Mouse (Mus musculus): ENCODE measurements around the gene Gm11096.

Gene Gm11096

DNA sequence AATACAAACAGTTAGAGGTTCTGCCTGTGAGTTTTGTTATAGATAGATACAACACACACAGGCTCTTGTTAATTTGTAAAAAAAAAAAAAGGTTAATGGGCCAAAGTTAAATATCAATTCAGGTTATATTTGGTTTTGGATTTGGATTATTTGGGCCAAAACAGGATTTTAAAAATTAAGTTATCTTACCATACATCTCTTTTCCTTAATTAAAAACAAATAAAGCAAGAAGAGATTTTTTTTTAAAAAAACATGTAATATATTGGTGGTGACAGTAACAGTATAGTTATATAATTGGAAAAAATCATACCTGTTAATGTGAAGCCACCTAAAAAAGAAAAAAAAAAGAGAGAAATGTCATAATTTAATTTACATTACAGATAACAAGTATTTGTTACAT, at the start of gene Gm11096:
Gm11096 (plus strand) TSS at position 301 of the 400 bp plus-strand sequence.
- no peak for DNase-seq (ENCODE audit: low spot score)

DNA sequence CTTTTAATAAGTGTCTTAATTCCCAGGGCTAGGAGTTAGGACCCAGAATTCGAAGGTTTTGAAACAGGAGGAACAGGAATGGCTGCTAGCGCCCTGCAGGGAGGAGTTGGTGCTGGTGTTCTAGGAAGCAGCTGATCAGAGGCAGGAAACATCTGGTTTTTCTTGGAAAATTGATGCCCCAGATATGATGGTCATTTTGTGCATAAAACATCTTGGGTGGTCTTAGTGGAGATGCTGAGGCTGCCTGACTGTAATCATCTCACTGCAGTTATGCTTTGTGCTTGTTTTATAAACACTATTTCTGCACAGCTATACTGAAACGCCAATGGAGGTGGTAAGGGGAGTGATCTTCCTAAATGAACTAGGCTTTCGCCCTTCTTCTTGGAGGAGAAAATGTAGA, 48.5 kb upstream of the Gm11096 start:
- DNase-seq (ENCODE audit: low spot score) = no peak

DNA sequence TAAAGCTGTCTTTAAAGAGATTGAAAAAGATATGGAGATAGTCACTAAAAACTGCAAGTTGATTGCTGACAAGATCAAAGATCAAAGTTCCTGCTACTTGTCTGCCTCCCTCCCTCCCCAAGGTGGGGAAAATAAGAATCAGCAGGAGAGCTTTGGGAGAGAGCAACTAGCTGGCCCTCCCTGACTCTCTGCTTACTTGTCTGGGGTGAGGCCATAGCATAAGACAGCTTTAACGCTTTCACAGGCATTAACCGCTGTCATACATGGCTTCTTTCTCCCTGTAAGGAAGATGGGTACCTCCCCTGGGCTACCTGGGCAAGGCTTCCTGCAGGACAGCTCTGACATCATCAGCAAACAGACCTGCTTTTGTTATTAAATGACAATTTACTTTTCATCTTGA, 47.4 kb upstream of the Gm11096 start:
- DNase-seq (ENCODE audit: low spot score) = no peak

DNA sequence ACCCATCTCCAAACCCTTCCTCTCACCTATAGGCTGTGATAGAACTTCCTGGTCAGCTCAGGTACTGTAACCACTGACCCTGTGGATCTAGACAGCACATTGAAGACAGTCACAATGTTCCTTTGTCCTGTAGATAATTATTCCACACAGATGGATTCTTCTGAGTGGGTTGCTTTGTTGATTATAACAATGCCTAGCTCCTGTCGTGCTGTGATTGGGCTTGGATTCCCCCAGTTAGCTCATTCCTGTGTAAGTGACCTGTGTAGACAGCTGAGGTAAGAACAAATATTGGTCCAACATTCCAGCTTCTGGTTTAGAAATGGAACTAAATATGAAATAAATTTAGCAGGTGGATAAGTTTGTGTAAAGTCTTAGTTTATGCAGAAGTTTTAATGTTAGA, 44.1 kb upstream of the Gm11096 start:
- no peak for DNase-seq (ENCODE audit: low spot score)

DNA sequence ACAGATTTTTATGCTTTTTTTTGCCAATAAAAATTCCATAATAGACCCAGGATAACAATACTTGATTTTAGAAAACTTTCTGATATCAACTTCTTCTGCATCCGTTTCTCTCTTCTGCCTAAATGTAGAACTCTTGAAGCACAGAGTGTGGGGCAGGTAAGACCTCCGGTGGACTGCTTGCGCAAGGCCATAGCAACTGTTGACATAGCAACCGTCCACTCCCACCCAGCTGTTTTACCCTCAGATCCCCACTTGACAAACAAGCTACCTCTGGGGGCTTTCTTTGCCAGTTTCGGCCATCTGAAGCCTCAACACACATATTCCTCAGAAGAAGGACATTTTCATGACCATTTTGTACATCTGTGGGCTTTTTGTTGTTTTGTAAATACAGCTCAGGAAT, 41.2 kb upstream of the Gm11096 start:
- peak; percentile 25 for DNase-seq (ENCODE audit: low spot score)

DNA sequence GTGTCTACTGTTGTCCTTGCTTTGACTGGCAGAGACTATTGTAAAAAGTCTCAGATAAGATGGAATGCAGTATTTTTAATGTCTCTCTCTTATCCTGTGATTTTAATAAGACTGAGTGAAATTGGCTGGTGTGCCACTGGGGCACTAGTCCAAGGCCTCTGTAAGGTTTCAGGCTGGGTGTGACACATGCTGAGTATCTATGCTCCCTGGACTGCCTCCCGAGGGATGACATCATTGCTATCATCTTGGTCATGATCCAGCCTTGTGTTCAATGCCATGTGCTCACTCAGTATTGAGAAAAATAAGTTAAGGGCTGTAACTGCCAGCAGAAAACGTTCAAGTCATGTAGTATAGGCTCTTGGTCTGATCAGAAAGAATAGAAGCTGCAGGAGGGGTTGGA, 38.9 kb upstream of the Gm11096 start:
- DNase-seq (ENCODE audit: low spot score) = no peak

DNA sequence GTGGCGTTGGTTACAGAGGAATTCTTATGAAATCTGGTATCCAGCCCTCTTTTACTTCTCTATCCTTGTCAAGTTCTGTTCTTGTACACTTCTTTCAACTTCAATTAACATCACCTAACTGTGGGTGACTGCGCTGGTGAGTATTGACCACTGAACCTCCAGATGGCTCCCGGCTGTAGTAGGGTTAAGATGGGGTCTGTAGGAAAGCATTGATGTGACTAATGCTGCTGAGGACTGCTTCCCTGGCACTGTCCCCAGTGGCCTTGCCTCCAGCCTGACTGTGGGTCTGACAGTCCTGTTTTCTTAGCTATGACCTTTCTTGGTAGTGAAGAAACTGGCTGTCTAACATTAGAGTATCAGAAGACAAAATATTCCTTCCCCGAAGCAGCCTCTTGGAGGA, 38.4 kb upstream of the Gm11096 start:
- no peak for DNase-seq (ENCODE audit: low spot score)

DNA sequence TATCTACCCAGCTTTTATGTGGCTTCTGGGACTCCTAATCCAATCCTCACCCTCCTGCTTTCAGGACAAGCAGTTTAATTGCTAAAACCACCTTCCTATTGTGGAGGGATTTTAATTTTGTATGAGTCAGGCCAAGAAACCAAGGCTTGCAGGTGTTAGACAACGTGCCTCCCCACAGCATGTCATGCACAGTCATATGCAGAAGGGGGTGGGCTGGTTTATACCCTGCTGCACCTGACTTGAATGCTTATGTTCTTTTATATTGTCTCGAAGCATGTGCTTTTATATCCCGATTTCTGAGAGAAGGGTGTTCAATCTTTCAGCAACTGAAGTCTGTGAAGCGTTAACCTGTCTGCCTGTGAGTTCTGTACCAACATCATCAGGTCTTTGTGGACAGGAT, 37.3 kb upstream of the Gm11096 start:
- DNase-seq (ENCODE audit: low spot score) = no peak

DNA sequence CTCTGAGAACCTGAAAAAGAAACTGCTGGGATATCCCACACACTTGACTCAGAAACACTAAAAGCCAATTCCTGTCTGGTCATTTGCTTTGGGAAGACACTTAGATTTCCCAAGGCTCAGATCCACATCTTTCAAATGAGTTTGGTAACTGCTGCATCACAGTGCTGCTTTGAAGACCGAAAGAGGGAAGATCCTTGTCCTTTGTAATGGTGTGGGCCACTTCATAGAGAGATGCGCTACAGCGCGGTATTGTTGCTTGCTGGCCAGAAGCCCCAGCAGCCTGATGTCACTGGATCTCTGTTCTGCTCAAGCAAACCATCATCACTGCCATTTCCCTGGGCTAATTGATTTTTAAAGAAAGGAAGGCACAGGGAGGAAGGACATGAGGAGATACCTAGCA, 28.8 kb upstream of the Gm11096 start:
- no peak for DNase-seq (ENCODE audit: low spot score)

DNA sequence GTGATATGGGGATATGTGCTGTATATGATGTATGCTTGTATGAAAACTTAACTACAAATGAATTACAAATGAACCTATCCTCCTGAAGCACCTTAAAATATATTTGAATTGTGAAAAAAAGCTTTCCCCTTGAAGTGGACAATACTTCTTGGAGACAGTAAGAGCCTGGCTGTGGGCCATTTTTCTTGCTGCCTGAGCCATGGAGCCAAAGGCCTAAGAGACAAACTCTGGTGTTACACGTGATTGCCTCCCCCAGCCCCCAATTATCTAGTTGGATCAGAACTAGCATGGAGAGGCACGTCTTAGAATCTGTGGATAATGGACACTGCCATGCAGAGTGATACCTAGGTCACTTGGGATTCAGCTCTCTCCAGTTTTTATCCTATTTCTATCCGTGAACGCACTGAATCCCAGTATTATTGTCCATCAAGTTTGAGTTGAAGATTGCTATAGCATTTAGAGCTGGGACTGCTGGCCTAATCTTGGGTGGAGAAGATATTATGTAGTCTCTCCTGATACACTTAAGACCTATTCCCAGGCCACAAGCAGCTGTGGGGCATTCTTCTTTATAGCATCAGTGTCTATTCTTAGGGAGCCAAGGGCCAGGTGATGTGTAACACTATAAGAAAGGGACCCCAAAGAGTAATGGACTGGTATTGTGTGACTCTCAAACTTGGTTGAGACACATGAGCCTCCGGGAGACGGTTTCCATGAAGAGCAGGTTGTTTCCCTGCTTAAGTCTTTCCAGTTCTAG, 25.0 kb upstream of the Gm11096 start:
- DNase-seq (ENCODE audit: low spot score) = no peak

DNA sequence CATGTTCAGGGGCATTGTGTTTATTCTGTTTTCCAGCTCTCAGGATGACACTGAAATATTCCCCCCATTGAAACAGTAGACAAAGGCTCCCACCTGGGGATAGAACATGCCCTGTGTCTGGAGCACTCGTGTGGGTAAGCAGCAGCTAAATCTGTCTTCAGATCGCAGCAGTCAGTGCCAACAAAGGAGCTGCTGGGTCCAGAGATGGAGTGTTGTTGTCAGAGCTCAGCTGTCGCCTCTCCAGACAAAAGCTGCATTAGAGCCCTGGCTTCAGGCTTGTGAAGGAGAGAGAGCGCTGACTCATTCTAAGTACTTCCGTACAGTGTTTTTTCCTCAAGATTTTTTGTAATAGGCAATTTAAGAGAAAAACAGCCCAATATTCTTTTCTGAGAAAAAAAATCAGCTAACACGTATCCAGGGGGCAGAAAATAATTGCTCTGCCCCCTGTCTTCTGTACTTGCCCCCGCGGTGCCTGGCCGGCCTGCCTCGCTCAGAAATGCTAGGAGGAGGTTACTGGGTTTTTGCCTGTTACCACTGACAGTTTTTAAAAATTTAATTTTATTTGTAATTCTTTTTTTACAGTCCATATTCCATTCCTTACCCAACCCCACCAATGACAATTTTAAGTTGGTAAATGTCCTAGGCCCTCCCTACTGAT, 21.6 kb upstream of the Gm11096 start:
- peak; percentile 58 for DNase-seq (ENCODE audit: low spot score)

DNA sequence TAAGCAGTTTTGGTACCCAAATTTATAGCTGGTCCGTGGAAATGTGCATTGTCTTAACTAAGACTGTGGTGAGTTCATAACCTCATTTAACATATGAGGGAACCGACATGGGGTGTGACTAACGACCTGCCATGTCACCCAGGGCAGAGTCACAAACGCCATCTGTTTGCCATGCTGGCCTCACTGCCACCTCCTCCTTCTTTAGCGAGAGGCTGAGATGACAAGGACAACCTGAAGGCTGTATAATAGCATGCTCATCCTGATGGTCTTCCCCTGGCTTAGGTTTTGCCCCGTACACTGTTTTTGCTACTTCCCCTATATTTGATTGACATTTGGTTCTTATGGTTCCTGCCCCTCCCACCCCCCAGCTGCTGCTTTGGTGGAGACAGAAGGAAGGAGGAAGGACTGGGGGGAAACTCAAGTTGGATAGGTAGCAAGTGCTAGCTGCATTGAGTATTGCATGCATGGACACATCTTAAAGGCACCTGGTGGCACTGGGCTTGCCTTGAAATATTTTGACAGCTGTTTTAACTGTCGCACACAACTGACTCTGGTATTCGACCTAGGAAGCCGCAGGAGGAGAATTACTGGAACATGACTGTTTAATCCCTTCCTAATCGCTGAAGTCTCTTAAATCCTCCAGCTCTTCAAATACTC, 17.2 kb upstream of the Gm11096 start:
- DNase-seq (ENCODE audit: low spot score) = peak; percentile 12

DNA sequence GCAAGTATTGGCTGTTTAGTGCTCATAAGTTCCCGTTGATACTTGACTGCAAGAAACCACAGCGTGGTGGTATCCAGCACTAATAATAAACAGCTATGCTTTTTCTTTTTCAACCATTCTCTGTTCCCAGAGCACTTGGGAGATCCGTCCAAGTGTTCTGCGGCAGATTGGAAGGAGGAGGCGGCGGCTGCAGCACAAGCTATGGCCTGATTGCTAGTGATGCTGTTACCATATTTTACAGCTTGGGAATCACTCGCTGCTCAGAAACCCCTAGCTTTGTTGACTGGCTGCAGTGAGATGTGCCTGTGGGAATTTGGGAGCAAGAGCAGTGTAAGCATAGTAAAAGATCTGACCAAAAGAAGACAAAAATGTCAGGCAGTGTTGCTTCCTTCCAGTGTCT, 14.3 kb upstream of the Gm11096 start:
- no peak for DNase-seq (ENCODE audit: low spot score)

DNA sequence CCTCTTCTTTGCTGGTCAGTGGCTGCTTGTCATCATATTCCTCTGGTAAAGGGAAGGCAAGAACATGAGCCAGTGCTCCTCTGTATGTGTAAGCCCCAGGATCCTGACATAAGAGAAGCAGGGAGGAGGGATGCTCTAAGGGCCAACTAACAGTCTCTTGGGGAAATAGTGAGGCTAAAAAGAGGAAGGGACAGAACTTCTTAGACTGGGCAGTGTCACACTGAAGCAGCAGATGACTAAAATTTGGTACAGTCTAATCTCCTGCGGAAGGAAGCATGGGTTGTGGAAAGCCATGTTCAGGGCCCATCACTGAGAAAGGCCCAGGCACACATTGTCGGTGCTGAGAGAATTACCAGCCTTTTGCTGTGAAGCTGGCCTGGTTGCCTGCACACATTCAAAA, 8.8 kb upstream of the Gm11096 start:
- DNase-seq (ENCODE audit: low spot score) = no peak

DNA sequence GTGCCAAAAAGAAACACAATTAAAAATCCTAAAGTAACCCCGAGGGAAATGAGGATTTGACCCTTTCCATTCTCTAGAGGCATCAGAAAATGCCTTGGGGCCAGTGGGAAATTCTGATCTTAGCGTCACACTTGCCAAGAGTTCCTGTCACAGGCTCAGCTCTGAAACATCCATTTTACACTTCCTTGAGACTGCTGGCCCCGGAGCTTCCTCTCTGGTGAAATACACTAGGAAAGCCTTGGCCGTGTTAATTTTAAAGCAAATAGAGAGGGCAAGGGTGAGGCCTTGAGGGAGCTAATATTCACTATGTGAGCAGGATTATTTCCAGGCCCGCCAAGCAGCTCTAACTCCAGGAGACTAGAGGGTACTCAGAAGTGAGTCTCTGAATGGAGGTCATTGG, 8.4 kb upstream of the Gm11096 start:
- peak; percentile 33 for DNase-seq (ENCODE audit: low spot score)

DNA sequence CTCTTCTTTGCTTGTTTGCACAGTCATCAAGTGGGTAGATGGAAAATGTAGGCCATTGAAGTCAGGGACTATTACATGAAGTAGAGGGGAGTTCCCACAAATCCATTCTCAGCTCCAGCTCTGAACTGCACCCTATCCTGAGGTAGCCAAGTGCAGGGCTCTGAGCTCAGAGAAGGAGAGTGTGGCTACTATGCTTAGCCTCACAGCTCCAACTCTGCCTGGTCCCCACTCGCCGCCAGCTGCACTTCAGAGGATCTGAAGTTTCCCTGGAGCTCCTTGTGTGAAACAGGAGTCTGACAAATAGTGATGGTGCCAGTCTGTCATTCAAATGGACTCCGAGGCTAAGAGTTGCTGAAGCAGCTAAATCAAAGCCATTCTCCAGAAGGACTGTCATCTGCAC, 13.7 kb downstream of the Gm11096 start:
- DNase-seq (ENCODE audit: low spot score) = no peak

DNA sequence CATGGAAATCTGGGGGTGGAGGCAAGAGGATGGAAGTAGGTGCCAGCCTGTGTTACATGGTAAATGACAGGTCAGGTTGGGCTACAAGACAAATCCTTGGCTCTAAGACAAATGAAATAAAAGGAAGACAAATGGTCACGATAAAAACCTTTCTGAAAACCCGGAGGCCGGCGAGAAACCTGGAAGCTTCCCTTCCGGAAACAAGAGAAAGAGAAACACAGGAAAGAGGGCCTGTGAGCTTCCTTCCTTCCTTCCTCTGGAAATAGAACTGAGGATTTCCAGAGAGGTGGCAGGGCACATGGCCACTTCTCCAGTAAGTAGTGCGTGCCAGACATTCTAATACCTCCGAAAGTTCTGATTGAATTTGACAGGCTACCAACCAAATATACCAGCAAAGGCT, 14.4 kb downstream of the Gm11096 start:
- DNase-seq (ENCODE audit: low spot score) = no peak

DNA sequence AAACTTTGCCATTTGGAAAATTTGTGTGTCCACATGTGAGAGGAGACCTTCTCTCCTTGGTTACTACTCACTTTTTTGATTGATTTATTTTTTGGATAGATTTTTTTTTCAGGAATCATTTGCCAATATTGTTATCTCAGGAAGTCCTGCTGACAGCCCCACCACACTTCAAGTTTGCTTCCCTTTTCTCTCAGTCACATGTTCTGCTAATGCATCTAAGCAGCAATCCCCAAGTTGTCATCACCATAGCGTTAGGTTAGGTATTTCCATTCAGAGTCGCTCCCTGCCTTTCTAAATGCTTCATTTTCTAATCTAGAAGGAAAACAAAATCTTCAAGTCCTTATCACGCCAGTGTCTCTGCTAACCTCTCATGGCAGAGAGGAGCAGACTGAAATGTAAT, 17.8 kb downstream of the Gm11096 start:
- DNase-seq (ENCODE audit: low spot score) = no peak

DNA sequence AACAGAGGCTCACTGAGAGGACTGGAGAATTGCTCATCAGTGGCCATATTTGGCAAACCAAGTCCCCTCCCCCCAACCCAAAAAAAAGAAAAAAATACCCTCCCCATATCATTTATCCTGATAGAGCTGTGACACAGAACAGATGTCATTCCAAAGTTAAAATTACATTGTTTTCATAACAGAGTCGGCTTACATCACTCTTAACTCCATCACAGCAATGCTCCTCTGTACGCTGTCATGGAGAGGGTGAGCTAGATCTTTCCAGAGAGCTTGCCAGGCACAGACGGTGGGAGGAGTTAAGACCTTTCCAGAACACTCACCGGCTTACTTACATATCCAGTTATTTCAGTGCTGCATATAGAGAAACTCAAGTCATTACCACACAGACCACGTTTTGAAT, 27.4 kb downstream of the Gm11096 start:
- DNase-seq (ENCODE audit: low spot score) = no peak

DNA sequence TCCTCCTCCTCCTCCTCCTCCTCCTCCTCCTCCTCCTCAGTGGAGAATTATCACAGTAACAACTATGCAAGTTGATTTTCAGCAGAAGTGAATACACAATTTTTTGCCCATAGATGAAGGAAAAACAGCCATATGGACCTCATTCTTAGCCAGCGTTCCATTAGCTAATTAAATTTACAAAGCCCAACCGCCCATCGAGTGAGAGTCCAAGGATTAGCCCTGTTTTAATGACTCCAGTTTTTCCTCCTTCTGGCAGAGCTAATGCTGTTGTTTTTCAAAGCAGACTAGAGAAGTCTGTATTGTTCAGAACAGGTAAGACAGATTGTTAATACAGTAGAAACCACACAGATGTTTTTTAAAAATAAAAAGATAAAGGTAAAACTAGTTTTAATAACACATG, 31.8 kb downstream of the Gm11096 start:
- no peak for DNase-seq (ENCODE audit: low spot score)

DNA sequence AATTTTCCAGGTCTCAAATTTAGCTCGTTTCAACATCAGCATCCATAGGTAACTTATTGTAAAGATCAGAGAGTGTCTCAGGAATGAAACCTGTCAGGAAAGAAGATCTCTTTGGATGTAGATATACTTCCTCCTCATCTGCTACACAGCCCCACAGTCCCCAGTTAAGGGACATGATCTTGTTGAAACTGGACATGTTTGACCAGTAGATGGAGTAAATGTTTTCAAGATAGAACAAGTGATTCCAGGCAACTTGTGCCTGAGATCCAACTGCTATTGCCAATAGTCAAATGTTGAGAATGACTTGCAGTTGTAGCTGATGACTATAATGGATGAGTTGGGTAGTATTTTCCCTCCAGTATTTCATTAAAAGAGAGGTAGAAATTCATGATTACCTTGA, 35.9 kb downstream of the Gm11096 start:
- no peak for DNase-seq (ENCODE audit: low spot score)

DNA sequence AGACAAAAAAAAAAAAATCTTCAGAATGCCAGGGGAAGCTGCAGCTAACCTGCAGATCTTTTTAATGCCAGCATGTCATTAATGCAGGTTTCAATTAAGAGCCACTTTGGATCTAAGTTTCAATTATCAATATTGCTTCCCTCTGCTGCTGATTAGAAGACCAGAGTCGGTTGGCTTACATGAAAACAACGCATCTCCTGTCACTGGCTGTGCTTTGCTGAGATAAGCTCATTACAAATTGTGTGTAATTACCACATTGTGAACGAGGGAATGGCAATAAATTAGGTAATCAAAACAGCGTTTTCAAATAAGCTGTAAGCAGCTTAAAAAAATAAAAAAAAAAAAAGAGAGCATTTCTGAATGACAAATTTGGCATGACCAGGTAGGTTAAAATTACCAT, 38.2 kb downstream of the Gm11096 start:
- DNase-seq (ENCODE audit: low spot score) = no peak

DNA sequence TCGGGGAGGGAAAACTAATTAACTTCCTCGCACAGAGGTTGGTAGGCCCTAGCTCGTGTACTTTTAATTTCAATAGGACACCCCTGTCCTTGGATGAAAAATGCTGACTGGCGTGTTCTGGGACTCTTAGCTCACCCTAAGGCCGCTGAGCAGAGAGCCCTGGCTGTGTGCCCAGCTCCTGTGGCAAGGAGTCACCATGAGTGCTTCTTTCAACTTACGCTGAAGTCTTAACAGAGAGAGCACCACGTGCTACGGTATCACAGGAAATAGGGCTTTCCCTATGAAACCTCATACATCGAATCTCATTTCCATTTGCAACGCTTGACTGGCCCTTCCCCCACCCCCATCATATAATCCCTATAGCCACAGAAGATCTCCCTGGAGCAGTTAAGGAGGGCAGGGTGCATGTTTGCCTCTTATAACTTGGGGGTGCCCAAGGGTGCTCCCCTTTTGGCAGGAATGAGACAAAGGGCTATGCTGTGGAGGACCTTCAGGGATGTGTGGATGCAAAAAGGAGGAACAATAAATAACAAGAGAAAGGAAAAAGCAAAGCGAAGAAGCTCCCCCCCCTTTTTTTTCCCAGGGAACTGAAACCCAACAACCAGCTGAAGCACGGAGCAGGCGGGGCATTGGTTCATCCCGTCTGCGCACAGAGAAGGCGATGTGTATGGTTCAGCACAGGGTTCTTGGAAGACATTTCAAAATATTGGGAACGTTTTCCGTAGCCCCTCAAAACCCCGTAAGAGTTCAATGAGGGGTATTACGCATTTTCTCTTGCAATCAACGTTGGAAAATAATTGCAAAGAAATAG, 39.0 kb downstream of the Gm11096 start:
- no peak for DNase-seq (ENCODE audit: low spot score)
